Mouse (Mus musculus): ENCODE measurements at regions not wholly inside any gene's neighbourhood (a gene's known extent, or its start where the extent isn't known, plus 50 kb on each side); places are given as distances from the start of the nearest gene placed in this dataset.
A peak's percentile ranks its signal among the peaks of the same experiment; 100 is the strongest.

GRCm38 (mm10) chr1:163190841-163191240 lies 105.4 kb upstream of the Mroh9 start:
- DNase-seq: no peak

GRCm38 (mm10) chr1:163181851-163182250 lies 96.4 kb upstream of the Mroh9 start:
- DNase-seq: no peak

- no peak for DNase-seq
Observed at GRCm38 (mm10) chr1:163177011-163177410, 91.5 kb upstream of the Mroh9 start.

GRCm38 (mm10) chr1:163167051-163167450 lies 81.6 kb upstream of the Mroh9 start:
- no peak for DNase-seq

GRCm38 (mm10) chr1:163163636-163164035 lies 78.2 kb upstream of the Mroh9 start:
- no peak for DNase-seq

GRCm38 (mm10) chr1:163159911-163160310 lies 74.4 kb upstream of the Mroh9 start:
- no peak for DNase-seq

GRCm38 (mm10) chr1:163158491-163158890 lies 73.0 kb upstream of the Mroh9 start:
- no peak for DNase-seq

GRCm38 (mm10) chr1:163150203-163150855 lies 64.9 kb upstream of the Mroh9 start:
- peak; percentile 16 for DNase-seq

GRCm38 (mm10) chr1:163146641-163147040 lies 61.2 kb upstream of the Mroh9 start:
- no peak for DNase-seq

GRCm38 (mm10) chr1:163143113-163143512 lies 57.6 kb upstream of the Mroh9 start:
- no peak for DNase-seq

GRCm38 (mm10) chr1:163141471-163141870 lies 56.0 kb upstream of the Mroh9 start:
- DNase-seq: no peak

GRCm38 (mm10) chr1:163138179-163138578 lies 52.7 kb upstream of the Mroh9 start:
- DNase-seq: no peak
